Mouse (Mus musculus) urinary bladder, adult 2 months (tissue): Measurements from ENCODE around the gene Rab3gap1. TPM values are rescaled to one million over a fixed set of nuclear protein-coding genes. Genes with fewer than 3 reads are reported as not detected.
"Not testable (repeated sequence)": the region's sequence is repeated elsewhere in the genome, so short reads cannot be mapped to it uniquely, and the experiment has no call there.

ENCODE experiments used
- DNase-seq: peaks from one replicate; pipeline ENCODE4 v3.0.0; 2022; ENCODE audit warnings: low spot score
- polyA plus RNA-seq: library from polyadenylated mRNA; depleted of rRNA; stranded (reverse); fragments of >200 nt; gene quantifications from 2 replicates; pipeline ENCODE4 v1.2.3, GENCODE M21; 2012

Rab3gap1 gene
- polyA plus RNA-seq, 1 experiment: 16.8 TPM

DNA sequence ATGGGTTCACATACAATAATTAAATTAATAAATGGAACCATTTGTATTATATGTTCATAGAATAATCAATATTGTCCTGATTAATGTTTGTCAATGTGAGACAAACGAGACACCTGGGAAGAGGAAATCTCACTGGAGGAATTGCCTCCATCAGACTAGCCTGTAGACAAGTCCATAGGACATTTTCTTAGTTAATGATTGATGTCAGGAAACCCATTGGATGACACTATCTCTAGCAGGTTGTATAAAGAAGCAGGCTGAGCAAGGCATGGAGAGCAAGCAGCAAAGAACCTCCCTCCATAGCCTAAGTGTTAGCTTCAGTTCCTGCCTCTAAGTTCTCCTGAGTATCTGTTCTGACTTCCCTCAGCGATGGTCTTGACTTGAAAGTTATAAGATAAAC is 64.8 kb downstream of the Rab3gap1 start:
- no peak for DNase-seq

DNA sequence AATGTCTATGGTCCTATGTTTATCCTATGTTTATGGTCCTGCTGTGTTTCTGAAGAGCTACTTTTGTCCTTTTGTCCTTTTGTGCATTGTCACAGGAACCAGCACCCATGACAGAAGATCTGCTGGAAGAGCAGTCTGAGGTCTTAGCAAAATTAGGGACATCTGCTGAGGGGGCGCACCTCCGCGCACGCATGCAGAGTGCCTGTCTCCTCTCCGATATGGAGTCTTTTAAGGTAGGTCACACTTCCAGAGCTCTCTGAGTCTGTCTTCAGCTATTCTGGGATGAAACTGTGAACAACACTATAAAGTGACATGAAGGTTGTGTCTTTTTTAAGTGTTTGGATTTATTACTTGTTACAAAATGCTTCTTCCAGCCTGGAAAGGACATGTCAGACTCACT is 65.7 kb downstream of the Rab3gap1 start:
- DNase-seq: no peak

DNA sequence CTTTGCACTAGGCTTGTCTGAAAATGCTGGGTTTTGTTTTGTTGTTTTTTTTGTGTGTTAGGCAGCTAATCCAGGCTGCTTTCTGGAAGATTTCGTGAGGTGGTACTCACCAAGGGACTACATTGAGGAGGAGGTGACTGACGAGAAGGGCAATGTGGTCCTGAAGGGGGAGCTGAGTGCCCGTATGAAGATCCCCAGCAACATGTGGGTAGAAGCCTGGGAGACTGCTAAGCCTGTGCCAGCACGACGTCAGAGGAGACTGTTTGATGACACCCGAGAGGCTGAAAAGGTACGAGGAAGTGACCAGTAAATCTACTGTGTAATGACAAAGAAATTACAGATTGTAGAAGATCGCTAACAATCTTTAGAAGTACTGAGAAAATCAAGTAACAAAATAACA is 68.7 kb downstream of the Rab3gap1 start:
- DNase-seq: no peak

DNA sequence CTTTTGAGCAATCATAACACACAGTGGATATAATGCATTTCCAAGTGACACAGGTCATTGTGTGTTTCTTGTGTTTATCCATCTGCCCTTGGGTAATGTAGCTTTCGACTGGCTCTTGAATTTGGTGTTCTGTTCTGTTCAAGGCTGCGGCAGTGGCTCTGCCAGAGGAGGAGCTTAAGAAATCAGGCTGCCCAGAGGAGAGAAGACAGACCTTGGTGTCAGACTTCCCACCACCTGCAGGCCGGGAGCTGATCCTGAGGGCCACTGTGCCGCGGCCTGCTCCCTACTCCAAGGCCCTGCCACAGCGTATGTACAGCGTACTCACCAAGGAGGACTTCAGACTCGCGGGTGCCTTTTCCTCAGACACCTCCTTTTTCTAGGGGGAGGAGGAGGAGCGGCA is 73.7 kb downstream of the Rab3gap1 start:
- DNase-seq: no peak

DNA sequence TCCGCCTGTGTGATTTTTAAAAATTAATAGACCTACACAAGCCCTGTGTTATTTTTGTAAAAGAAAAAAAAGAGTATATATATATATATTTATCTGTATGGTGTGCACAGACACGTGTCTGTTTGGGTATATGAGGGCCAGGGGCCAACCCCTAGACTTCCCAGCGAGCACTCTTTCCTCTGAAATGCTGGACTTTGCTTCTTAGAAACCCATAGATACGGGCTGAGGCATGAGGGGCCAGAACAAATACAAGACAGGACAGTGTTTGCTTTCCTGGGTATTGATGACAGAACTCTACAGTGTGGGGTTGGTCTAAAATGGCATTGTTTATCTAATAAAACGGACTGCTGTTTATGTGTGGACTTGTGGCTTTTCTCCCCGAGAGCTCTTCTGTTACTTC is 74.9 kb downstream of the Rab3gap1 start:
- DNase-seq: no peak

DNA sequence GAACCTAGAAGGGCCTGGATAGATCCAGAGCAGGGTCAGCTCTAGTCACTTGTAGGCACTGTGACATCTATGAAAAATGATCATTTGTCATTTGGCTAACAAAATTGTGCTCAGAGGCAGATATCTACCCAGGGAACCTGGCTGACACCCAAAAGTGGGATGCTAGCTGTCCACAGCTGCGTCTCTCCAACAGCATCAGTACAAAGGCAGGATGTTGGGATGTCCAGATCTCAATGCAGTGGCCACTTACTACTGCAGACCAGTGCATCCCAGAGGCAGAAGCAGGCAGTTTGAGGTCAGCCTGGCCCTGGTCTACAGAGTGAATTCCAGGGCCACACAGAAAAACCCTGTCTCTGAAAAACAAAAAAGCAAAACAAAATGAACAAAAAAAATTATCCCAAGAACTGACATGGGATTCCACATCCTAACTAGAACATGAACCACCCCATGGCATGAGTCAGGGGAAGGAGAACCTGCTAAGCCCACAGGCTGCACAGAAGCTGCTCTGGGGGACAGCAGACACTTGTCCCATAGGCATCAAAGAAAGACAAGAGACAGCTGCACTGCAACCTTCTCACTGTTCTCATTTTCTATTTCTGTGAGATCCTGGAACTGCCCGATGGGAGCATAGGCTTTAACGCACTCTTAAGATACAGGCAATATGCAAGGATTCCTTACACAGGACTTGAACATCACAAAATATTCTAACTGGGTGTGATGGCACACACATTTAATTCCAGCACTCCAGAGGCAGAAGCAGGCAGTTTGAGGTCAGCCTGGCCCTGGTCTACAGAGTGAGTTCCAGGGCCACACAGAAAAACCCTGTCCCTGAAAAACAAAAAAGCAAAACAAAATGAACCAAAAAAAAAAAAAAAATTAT is 77.4 kb downstream of the Rab3gap1 start:
- no peak for DNase-seq

DNA sequence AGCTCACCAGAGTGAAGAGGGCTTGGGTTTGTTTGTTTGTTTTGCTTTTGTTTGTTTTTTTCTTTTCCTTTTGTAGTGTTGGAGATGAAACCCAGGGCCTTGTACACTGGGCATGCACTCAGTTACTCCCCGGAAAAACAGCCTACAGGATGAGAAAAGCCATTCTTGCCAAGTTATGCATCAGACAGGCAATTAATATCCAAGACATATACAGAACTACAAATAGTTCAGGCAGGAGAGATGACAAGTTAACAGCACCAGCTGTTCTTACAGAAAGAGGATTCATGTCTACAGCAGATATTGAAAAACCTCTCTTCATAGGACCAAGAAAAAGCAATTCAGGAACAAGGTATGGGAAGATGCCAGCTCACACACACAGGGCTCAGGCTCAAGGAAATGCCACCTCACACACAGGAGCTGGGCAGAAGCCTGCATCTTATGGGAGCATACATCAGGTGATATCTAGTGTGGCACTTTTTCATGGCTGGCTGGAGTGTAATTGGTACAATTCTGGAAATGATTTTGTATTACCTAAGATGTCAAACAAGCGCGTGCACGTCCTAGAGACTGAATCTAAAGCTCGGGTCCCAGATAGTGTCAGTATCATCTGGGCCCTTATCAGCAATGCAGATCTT is 78.2 kb downstream of the Rab3gap1 start:
- DNase-seq: no peak

DNA sequence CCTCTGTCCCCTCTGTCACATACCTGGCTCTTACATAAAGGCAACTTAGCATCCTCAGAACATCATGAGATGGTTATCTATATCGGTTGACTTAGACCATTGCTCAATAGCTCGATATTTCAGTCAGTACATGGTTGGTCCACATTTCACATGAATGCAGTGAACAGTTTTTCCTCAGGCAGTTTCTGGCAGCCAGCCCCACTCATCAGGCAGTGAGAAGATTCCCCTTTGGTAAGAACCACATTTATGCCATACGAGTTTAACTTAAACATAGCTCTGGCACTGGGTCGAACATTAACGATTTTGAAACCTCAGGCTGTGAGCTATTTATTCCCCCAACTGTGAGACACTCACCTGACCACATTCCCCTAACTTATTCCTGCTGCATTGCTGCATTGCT is 80.2 kb downstream of the Rab3gap1 start:
- DNase-seq: no peak

DNA sequence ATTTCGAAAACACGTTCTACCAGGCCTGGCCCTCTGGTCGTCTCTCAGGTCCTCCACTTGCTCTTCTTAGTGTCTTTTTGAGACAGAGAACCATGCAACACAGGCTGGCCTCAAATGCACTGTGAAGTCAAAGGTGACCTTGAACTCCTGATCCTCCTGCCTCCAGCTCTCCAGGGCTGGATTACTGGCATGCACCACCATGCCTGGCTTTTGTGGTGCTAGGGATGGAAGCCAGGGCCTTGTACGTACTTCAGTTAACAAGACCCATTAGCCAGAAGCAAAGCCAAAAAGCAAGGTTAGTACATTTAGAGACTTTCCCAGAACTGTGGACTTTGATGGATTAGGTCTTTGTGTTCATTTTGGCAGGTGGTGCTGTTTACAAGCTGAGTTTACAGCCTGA is 83.7 kb downstream of the Rab3gap1 start:
- no peak for DNase-seq

DNA sequence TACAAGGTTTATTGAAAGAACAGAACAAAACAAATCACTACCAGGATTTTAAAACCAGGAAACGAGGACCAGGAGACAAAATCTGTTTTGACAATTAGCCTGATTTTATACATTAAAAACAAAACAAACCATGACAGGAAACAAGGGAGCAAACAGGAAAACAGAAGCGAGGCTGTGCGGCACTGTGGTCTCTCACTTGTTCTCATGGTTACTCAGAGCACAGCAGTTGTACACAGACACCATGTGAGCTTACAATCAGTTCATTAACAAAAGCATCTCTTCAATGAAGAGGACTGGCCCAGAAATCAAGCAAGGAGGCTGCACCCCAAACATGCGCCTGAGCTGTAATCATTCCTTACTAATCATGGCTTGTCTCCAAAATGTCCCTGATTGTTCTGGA is 85.6 kb downstream of the Rab3gap1 start:
- not testable (repeated sequence) for DNase-seq

DNA sequence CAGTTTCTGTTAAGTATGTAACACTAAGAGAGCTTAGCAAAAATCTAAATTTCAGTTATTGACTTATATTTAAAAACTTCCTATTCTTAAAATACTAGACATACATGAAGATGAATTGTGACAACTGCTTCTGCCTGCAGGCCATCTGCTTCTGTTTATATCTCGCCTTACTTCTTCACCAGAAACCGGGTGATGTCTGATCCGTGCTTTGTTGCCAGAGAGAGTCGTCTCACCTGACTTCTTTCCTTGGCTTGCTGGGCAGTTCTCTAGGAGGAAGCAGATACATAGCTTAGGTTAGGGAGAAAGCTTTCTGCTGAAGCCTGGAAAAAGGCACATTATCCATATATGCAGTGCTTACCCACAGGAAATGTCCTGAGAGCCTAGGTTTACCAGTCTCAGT is 86.2 kb downstream of the Rab3gap1 start:
- no peak for DNase-seq

DNA sequence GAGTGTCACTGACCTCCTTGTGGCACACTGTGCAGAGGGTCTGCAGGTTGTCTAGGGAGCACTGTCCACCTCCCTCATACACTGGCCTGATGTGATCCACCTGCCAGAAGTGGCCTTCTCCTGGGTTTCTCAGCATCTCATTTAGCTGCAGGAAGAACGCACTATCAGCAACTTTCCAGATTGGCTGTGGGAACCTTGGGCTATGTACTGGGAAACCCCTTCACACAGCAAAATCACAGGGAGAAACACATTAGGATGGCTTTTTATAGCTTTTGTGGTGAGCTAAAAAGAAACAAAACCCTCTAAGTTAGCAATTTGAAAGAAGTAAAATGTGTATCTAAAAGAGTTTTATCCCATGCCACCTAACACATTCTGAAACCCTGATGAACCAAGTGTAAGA is 88.0 kb downstream of the Rab3gap1 start:
- DNase-seq: no peak

DNA sequence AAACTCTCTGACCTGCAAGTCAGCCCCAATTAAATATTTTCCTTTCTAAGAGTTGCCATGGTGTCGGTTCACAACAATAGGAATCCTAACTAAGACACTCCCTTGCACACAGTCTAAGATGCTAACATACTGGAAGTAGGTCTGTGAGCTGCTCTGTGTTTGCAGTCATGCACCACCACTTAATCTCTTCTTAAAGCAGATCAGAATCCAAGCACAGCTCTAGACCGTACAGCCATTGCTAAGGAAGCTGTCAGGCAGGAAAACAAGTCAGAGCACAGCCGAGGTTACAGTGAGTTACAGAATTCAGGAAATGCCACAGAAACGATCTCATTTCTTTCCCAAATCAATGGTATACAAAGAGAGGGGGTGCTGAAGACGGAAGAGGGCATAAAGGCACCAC is 90.2 kb downstream of the Rab3gap1 start:
- DNase-seq: no peak

DNA sequence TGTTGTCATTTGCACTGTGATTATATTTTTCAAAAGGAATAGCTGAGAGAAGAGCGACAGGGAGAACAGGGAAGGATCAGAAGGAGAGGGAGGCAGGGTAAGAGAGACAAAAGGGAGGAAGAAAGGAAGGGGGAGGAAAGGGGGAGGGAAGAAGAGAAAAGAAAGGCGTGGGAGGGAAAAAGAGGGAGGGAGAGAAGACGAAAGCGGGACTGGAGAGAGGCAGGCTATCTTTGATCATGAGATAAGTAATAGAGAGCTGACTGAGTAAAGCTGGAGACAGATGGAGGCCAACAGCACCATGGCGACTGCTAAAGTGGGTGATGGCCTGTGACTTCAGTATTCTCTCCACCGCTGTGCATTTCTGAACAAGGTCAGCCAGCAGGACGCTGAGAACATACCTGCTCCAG is 90.7 kb downstream of the Rab3gap1 start:
- DNase-seq: no peak

DNA sequence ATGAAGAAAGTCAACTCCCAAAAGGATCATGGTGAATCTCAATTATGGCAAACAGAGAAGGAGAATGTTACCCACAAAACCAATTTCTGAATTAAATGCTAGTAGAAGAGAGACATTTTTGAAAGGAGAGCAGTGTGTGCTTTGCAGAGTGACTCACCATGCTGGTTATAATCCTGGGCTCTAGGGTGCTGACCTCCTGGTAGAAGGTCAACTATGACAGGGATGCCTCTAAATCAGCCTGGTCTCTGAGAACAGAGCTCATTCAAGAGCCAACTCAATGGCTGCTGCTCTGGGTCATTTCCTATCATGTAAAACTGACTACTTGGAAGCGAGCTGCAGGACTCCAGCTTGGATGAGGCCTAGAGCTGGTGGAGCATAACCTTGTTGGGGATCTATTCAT is 92.6 kb downstream of the Rab3gap1 start:
- DNase-seq: no peak

DNA sequence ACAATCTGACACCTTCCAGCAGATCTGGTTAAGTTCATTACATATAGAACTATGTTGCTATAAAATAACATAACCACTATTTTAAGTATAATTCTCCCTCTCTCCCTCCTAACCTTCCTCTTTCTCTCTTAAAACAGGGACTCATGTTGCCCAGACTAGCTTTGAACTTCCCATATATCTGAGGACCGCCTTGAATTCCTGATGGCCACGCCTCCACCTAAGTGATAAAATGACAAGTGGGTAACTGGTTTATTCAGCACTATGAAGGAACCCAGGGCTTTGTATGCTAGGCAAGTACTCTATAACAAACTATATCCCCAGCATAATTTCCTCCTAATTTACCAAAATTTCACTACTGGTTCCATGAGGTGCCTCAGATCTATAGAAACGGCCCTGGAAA is 94.8 kb downstream of the Rab3gap1 start:
- no peak for DNase-seq

DNA sequence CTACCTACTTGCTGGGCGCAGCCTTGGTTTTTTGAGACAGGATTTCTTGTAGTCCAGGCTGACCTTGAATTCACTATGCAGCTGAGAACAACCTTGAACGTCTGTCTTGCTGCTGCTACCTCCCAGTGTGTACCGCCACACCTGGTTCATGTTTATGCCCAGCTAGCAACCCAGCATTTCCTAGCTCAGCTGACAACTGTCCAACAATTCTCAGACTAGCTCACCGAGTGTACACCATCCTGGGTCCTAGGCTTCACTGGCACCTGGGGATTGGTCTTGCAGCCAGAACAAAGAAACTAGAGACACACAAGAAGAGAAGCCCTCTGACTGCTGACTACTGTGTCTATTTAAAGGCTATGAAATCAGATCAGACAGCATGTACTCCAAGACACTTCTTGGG is 102.3 kb downstream of the Rab3gap1 start:
- no peak for DNase-seq

DNA sequence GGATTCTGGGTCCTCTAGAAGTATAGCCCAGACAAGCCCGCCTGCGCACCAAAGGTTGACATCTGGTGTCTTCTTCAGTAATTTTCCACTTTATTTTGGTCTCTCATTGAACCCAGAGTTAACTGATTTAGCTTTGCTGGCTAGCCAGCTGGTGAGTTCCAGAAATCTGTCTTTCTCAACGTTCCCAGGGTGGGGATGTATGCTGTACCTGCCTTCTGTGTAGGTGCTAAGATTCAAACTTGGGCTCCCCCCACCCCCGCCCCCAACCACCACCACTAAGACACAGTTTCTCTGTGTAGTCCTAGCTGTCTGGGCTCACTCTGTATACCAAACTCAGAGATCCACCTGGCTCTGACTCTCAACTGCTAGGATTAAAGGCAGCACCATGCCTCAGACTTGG is 105.5 kb downstream of the Rab3gap1 start:
- no peak for DNase-seq

DNA sequence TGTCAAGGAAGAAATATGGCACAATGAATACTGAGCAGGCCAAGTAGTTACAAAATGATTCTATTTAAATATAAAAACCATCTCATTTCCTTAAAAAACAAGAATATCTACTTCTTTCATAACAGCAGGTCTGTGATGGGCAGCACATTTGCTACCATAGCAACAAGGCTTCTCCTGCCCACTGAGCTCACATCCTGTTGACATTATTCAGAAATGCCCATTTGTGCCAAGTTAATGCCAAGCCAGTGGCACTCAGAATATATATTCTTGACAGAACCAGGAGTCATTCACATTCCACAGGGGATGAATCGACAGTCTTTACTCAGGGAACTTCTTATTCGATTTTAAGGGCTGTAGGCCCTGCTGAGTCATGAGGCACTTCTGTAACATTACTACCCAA is 107.1 kb downstream of the Rab3gap1 start:
- DNase-seq: no peak

DNA sequence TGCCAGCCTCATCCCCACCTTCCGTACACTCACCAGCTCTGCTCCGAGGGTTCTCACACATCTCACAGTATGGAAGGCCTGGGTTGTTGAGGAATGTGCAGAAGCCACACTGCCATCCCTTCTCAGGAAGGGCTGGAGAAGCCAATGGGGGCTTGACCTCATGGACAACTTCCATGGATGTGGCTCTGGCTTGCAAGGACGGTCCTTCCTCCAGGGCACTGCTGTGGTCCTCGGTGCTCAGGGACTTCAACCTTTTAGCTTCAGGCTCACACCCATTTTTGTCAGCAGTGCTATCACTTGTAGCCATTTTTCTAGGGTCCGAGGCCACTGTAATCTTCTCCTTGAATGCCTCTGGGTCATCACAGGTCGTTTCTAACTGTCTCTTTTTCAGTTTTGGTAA is 107.5 kb downstream of the Rab3gap1 start:
- DNase-seq: no peak

DNA sequence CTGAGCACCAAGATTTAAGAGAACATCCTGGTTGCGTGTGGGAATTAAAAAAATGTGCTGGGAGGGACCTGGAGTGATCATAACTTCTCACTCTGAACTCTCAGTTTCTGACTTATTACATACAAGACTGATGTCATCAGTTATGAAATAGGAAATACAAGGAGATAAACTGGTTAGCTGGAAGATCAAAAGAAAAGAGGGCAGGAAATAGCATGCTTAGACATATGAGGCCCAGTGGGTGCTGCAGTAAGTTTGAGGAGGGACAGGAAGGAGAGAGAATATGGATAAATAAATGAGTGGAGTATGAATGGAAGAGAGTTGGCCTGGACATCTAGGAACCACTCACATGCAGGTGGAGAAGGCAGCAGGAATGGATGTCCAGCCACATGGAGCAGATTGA is 109.6 kb downstream of the Rab3gap1 start:
- DNase-seq: no peak

DNA sequence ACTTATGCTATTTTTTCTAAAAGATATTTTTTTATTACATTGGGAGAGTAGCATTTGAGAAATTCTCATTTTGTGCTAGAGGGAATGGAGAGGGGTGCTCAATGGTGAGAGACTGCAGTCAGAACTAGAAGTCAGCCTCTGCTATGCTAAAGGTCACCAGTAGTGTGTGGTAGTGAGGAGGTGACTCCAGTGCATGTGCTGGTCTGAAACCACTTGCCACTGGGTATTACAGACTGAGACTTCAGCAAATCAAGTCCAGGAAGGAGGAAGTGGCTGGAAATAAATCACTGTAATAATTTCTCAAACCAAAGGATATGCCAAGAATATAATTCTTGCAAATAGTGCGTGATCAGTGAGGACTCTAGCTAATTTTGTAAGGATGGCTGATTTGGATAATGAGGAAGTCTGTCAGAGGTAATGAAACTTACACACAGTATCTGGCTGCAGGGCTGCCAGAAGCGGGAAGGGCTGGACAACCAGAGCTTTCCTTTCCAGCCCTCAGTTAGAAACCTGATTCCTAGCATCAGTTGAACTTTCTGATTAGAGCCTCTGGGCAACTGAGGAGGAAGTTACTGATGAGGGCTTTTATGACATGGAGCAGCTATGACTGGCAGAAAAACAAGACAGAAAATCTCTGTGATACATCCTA is 112.5 kb downstream of the Rab3gap1 start:
- no peak for DNase-seq

DNA sequence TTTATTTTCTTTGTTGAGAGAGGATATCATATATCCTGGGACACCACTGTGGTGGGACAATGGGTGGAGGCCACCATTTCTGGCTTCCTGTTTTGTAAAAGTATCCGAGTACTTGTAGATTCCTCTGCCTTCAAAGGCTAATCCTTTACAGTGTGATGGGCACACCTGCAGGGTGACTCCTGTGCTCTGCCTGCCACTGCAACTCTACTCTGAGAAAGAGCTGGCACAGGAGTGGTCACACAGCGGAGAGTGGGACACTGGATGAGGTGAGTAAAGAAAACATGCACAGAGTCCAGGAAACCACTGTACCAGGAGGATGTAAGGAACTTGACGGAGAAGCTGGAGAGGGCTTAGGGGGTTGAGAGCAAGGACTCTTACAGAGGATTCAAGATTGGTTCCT is 113.7 kb downstream of the Rab3gap1 start:
- no peak for DNase-seq
